Comparison of ENCODE assay signal across 8 mouse cellular contexts in the genomic region with DNA sequence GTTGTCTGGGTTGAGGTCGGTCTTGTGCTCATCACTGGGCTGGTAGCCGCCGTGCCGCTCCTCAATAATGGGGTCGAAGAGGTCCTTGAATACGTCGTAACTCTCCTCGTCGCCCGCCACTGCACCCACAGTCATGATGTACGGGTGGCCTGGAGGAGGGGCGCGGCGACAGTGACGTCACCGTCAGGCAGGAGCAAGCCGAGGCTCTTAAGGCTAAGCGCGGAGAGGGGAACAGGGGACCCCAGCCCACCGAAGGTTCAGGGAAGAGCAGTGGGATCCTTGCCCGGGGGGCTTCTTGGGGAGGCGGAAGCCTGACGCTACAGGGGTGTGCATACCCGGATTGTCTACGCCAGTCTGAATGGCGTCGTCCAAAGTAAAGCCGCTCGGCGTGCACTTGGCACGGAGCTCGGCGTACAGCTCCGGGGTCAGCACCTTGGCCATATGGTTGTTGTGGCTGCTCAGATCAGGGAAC. TPM values are rescaled to one million over a fixed set of nuclear protein-coding genes. Genes with fewer than 3 reads are reported as not detected.
A peak's percentile ranks its signal among the peaks of the same experiment; 100 is the strongest.
DNase-seq lines count a peak whose midpoint lies in the region; ATAC-seq and TF ChIP-seq lines count a peak whose summit lies in the region.

No protein-coding gene starts in this region.

- H3K9me3 ChIP-seq in E14TG2a.4 (ENCODE audit: low read length) = no peaks in the 10 kb centered on the region
- H3K9me3 ChIP-seq in embryonic facial prominence, embryonic 14.5 days (ENCODE audit: control insufficient read depth, low read length) = no peaks in the 10 kb centered on the region

- peaks cover 23% of the 10 kb centered on the region for H3K27me3 ChIP-seq in E14TG2a.4 (ENCODE audit: insufficient read depth, low read length)
- peaks cover 49% of the 10 kb centered on the region for H3K27me3 ChIP-seq in embryonic facial prominence, embryonic 14.5 days (replicated peaks; ENCODE audit: control insufficient read depth, insufficient read depth, low read length)

- H3K4me2 ChIP-seq in embryonic facial prominence, embryonic 14.5 days (ENCODE audit: low read depth, low read length) = peak overlapping the region; percentile 98

- H3K27ac ChIP-seq in embryonic facial prominence, embryonic 14.5 days (replicated peaks; ENCODE audit: low read depth, low read length) = no peak overlapping the region

- DNase-seq in adrenal gland, postnatal 25 days = peak; percentile 68
- no peak for DNase-seq in embryonic facial prominence, embryonic 14.5 days (ENCODE audit: low spot score)
- DNase-seq in heart, postnatal 4 days = peak; percentile 69
- DNase-seq in layer of hippocampus, postnatal 14 days (ENCODE audit: low spot score in 2 of 2) = peak; percentile 78 to 83
- peak; percentile 72 for DNase-seq in lung, postnatal 36 days
- DNase-seq in right cerebral cortex, postnatal 10 days (ENCODE audit: low spot score in 2 of 2) = peak; percentile 91 to 92
- no peak for DNase-seq in ovary, postnatal 10 days (ENCODE audit: low spot score)

- TF ChIP-seq CTCF in E14TG2a.4 (conservative IDR thresholded peaks at IDR 0.05; ENCODE audit: low read length) = no peak

- ATAC-seq in embryonic facial prominence, embryonic 14.5 days (ENCODE audit: low read depth) = peak; percentile 28

- peaks cover 72% of the 10 kb centered on the region for H3K4me1 ChIP-seq in E14TG2a.4 (replicated peaks; ENCODE audit: low read depth, low read length)
- peaks cover 20% of the 10 kb centered on the region for H3K4me1 ChIP-seq in embryonic facial prominence, embryonic 14.5 days (ENCODE audit: control insufficient read depth, insufficient read depth, low read length)

- H3K9ac ChIP-seq in embryonic facial prominence, embryonic 14.5 days (ENCODE audit: low read depth, low read length) = peak overlapping the region; percentile 69

- H3K36me3 ChIP-seq in E14TG2a.4 (ENCODE audit: insufficient read depth, low read length) = peaks cover 37% of the 10 kb centered on the region
- H3K36me3 ChIP-seq in embryonic facial prominence, embryonic 14.5 days (ENCODE audit: control insufficient read depth, insufficient read depth, low read length) = no peaks in the 10 kb centered on the region

- WGBS in embryonic facial prominence, embryonic 14.5 days = under 1% methylated on average over 24 of the region's 34 CpGs

- H3K4me3 ChIP-seq in E14TG2a.4 (replicated peaks; ENCODE audit: low read length) = peak overlapping the region; percentile 89
- H3K4me3 ChIP-seq in embryonic facial prominence, embryonic 14.5 days (ENCODE audit: low read depth, low read length) = peak overlapping the region; percentile 63

RNA-seq across cellular contexts. Expression of a gene that starts 0.7 kb away (rescaled TPM):
- 24.3 and 27.3 TPM in 2 replicates for total RNA-seq in adrenal gland, postnatal 25 days (2021)
- polyA plus RNA-seq in embryonic facial prominence, embryonic 14.5 days (2014; fragmentation: Nextera tagmentation; extraction: Ambion mirVana) = 206 and 208 TPM in 2 replicates
- total RNA-seq in heart, postnatal 4 days (2021) = 100 to 1,000 TPM; 165 to 181 TPM
- total RNA-seq in layer of hippocampus, postnatal 14 days (2021) = 1,000 to 10,000 TPM; 1,245 to 1,280 TPM

RNA-seq across cellular contexts. Expression of a gene that starts 6.4 kb away (rescaled TPM):
- total RNA-seq in adrenal gland, postnatal 25 days (2021) = 9.6 and 11.0 TPM in 2 replicates
- polyA plus RNA-seq in embryonic facial prominence, embryonic 14.5 days (2014; fragmentation: Nextera tagmentation; extraction: Ambion mirVana) = 5.8 and 7.9 TPM in 2 replicates
- 1 to 10 TPM; 9.4 to 9.8 TPM for total RNA-seq in heart, postnatal 4 days (2021)
- total RNA-seq in layer of hippocampus, postnatal 14 days (2021) = 10 to 100 TPM; 15.6 to 17.5 TPM

RNA-seq across cellular contexts. Expression of a gene that starts 41.6 kb away (rescaled TPM):
- total RNA-seq in adrenal gland, postnatal 25 days (2021) = 34.8 and 36.2 TPM in 2 replicates
- 59.0 and 61.5 TPM in 2 replicates for polyA plus RNA-seq in embryonic facial prominence, embryonic 14.5 days (2014; fragmentation: Nextera tagmentation; extraction: Ambion mirVana)
- 10 to 100 TPM; 29.3 to 32.6 TPM for total RNA-seq in heart, postnatal 4 days (2021)
- 10 to 100 TPM; 42.0 to 44.4 TPM for total RNA-seq in layer of hippocampus, postnatal 14 days (2021)

RNA-seq across cellular contexts. Expression of a gene that starts 41.6 kb away (rescaled TPM):
- 69.6 and 71.2 TPM in 2 replicates for total RNA-seq in adrenal gland, postnatal 25 days (2021)
- 46.6 and 48.0 TPM in 2 replicates for polyA plus RNA-seq in embryonic facial prominence, embryonic 14.5 days (2014; fragmentation: Nextera tagmentation; extraction: Ambion mirVana)
- total RNA-seq in heart, postnatal 4 days (2021) = 10 to 100 TPM; 40.0 to 42.1 TPM
- total RNA-seq in layer of hippocampus, postnatal 14 days (2021) = 10 to 100 TPM; 38.5 to 40.0 TPM

Comparison
In these comparisons a context has a peak if more than half of its experiments do, and no peak if none do; other contexts are left out.
1. DNase-seq: peak in adrenal gland, postnatal 25 days (single experiment), heart, postnatal 4 days (single experiment), layer of hippocampus, postnatal 14 days (2 of 2), lung, postnatal 36 days (single experiment) and right cerebral cortex, postnatal 10 days (2 of 2); none in embryonic facial prominence, embryonic 14.5 days (single experiment) and ovary, postnatal 10 days (single experiment).
2. RNA of a gene that starts 0.7 kb away (total RNA-seq): 1,245 to 1,280 TPM in layer of hippocampus, postnatal 14 days; 165 to 181 TPM in heart, postnatal 4 days and 24.3 to 27.3 TPM in adrenal gland, postnatal 25 days; every median in the first group is over 4 times any median in the second.